Mouse (Mus musculus) left cerebral cortex, adult 9 months (tissue): Measurements from ENCODE around the gene Fam185a.

Source experiments
- DNase-seq, 2 experiments: peaks; one replicate each; pipeline ENCODE4 v3.0.0; 2022; ENCODE audit warnings: low spot score in 2 of 2

The Fam185a gene

GRCm38 (mm10) chr5:21493294-21493999 is 68.7 kb downstream of the Fam185a start:
- DNase-seq = no peak

GRCm38 (mm10) chr5:21494781-21495180 is 70.0 kb downstream of the Fam185a start:
- no peak for DNase-seq

- DNase-seq = no peak
These were observed 71.6 kb downstream of the Fam185a start for GRCm38 (mm10) chr5:21496321-21496720.

- DNase-seq = no peak
These were observed 72.1 kb downstream of the Fam185a start for GRCm38 (mm10) chr5:21496881-21497280.

GRCm38 (mm10) chr5:21498490-21498889 is 73.7 kb downstream of the Fam185a start:
- no peak for DNase-seq

GRCm38 (mm10) chr5:21498925-21499324 is 74.2 kb downstream of the Fam185a start:
- DNase-seq = no peak

GRCm38 (mm10) chr5:21500133-21500532 is 75.4 kb downstream of the Fam185a start:
- no peak for DNase-seq

- DNase-seq = no peak
These were observed 76.2 kb downstream of the Fam185a start for GRCm38 (mm10) chr5:21500941-21501340.

- DNase-seq = peak in 1 of 2 experiments; percentile 58
These were observed 78.3 kb downstream of the Fam185a start for GRCm38 (mm10) chr5:21502936-21503610.

GRCm38 (mm10) chr5:21505159-21505558 is 80.4 kb downstream of the Fam185a start:
- no peak for DNase-seq

- DNase-seq = no peak
These were observed 82.1 kb downstream of the Fam185a start for GRCm38 (mm10) chr5:21506887-21507286.

GRCm38 (mm10) chr5:21509801-21510200 is 85.0 kb downstream of the Fam185a start:
- DNase-seq = no peak

GRCm38 (mm10) chr5:21513363-21513762 is 88.6 kb downstream of the Fam185a start:
- DNase-seq = no peak

GRCm38 (mm10) chr5:21517562-21517961 is 92.8 kb downstream of the Fam185a start:
- no peak for DNase-seq

- no peak for DNase-seq
These were observed 93.4 kb downstream of the Fam185a start for GRCm38 (mm10) chr5:21518207-21518606.

GRCm38 (mm10) chr5:21519166-21519565 is 94.4 kb downstream of the Fam185a start:
- DNase-seq = no peak

- no peak for DNase-seq
These were observed 102.2 kb downstream of the Fam185a start for GRCm38 (mm10) chr5:21526835-21527485.

- no peak for DNase-seq
These were observed 102.7 kb downstream of the Fam185a start for GRCm38 (mm10) chr5:21527488-21527911.

- DNase-seq = no peak
These were observed 103.5 kb downstream of the Fam185a start for GRCm38 (mm10) chr5:21528068-21528842.

- DNase-seq = no peak
These were observed 104.5 kb downstream of the Fam185a start for GRCm38 (mm10) chr5:21529110-21529720.
